Mouse (Mus musculus) CH12.LX (cell line): Measurements from ENCODE around the gene Rtn2. TPM values are rescaled to one million over a fixed set of nuclear protein-coding genes. Genes with fewer than 3 reads are reported as not detected.
A peak's percentile ranks its signal among the peaks of the same experiment; 100 is the strongest.

ENCODE experiments used
- DNase-seq: peaks from one replicate; pipeline ENCODE4 v3.0.0-alpha.2; 2013; ENCODE audit errors: extremely low read depth
- H3K27ac ChIP-seq: 2 replicates; pipeline ENCODE4 v1.5.1; 2012; ENCODE audit warnings: low read depth, mild to moderate bottlenecking, control low read depth, moderate library complexity; ENCODE audit not compliant: insufficient read depth
- H3K27me3 ChIP-seq: replicated peaks from 2 replicates; pipeline ENCODE3; 2012; ENCODE audit warnings: inconsistent platforms
- H3K36me3 ChIP-seq, 2 experiments: replicated peaks in 1 of 2; 2 replicates each; pipeline versions ENCODE3 to v1.6.1; 2012; ENCODE audit warnings: inconsistent platforms in 1 of 2, low read length in 1 of 2, mild to moderate bottlenecking in 1 of 2, mixed read lengths in 1 of 2, moderate library complexity in 1 of 2; ENCODE audit not compliant: control insufficient read depth in 1 of 2, insufficient read depth in 1 of 2
- H3K4me1 ChIP-seq, 2 experiments: 2 replicates each; pipeline ENCODE4 v1.6.1; 2012; ENCODE audit warnings: inconsistent platforms in 1 of 2, moderate library complexity in 1 of 2; ENCODE audit not compliant: insufficient read depth in 2 of 2, control insufficient read depth in 1 of 2
- H3K4me2 ChIP-seq: 2 replicates; pipeline ENCODE4 v1.6.1; 2012; ENCODE audit warnings: low read depth, mild to moderate bottlenecking, control low read depth; ENCODE audit not compliant: poor library complexity, insufficient read depth, severe bottlenecking
- H3K4me3 ChIP-seq, 3 experiments: fragments of 150-350 bp in 1 of 3; sonication (generic) in 1 of 3; replicated peaks in 1 of 3; 2 replicates each; pipeline versions ENCODE3 to v1.5.1; 2011 to 2012; ENCODE audit warnings: low read depth in 2 of 3, low read length in 2 of 3, mild to moderate bottlenecking in 2 of 3, moderate library complexity in 2 of 3, control low read depth in 1 of 3, improper control_type of control experiment in 1 of 3, inconsistent platforms in 1 of 3, mixed read lengths in 1 of 3; ENCODE audit not compliant: poor library complexity in 1 of 3
- H3K79me2 ChIP-seq: replicated peaks from 2 replicates; pipeline ENCODE4 v1.6.1; 2012; ENCODE audit warnings: mild to moderate bottlenecking, moderate library complexity; ENCODE audit not compliant: control insufficient read depth, poor library complexity, insufficient read depth, severe bottlenecking; ENCODE audit errors: extremely low read depth
- H3K9ac ChIP-seq: 2 replicates; pipeline ENCODE4 v1.6.1; 2012; ENCODE audit warnings: low read depth, mild to moderate bottlenecking, control low read depth, moderate library complexity; ENCODE audit not compliant: insufficient read depth
- H3K9me3 ChIP-seq: replicated peaks from 2 replicates; pipeline ENCODE3; 2012; ENCODE audit warnings: low read length, inconsistent platforms, mixed read lengths
- BHLHE40 ChIP-seq: IDR thresholded peaks from 2 replicates; pipeline ENCODE4 v1.6.1; 2011; ENCODE audit warnings: mild to moderate bottlenecking, low read depth, low read length, improper control_type of control experiment
- CHD1 ChIP-seq: IDR thresholded peaks from 2 replicates; pipeline ENCODE4 v1.6.1; 2012; ENCODE audit warnings: low read depth, low read length, improper control_type of control experiment, inconsistent platforms
- CHD2 ChIP-seq: IDR thresholded peaks from 2 replicates; pipeline ENCODE4 v1.6.1; 2011; ENCODE audit warnings: low read length, improper control_type of control experiment
- CTCF ChIP-seq, 2 experiments: IDR thresholded peaks in 1 of 2; conservative IDR thresholded peaks in 1 of 2; 2 replicates each; pipeline ENCODE4 v1.5.1; 2011 to 2012; ENCODE audit warnings: low read depth in 2 of 2, low read length in 2 of 2, improper control_type of control experiment in 1 of 2, inconsistent platforms in 1 of 2, mild to moderate bottlenecking in 1 of 2, moderate library complexity in 1 of 2
- E2F4 ChIP-seq: IDR thresholded peaks from 2 replicates; pipeline ENCODE4 v1.6.1; 2011; ENCODE audit warnings: low read depth, low read length, improper control_type of control experiment; ENCODE audit not compliant: insufficient replicate concordance
- ELF1 ChIP-seq: IDR thresholded peaks from 2 replicates; pipeline ENCODE4 v1.6.1; 2014; ENCODE audit warnings: low read depth, mild to moderate bottlenecking, inconsistent platforms, low read length, improper control_type of control experiment
- EP300 ChIP-seq: IDR thresholded peaks from 2 replicates; pipeline ENCODE4 v1.6.1; 2011; ENCODE audit warnings: low read length, improper control_type of control experiment
- ETS1 ChIP-seq: conservative IDR thresholded peaks from 2 replicates; pipeline ENCODE4 v1.6.1; 2012; ENCODE audit warnings: low read depth, mild to moderate bottlenecking, inconsistent platforms, low read length, improper control_type of control experiment, moderate library complexity
- HCFC1 ChIP-seq: IDR thresholded peaks from 2 replicates; pipeline ENCODE4 v1.6.1; 2012; ENCODE audit warnings: low read depth, mild to moderate bottlenecking, inconsistent platforms, low read length, improper control_type of control experiment
- JUN ChIP-seq: IDR thresholded peaks from 2 replicates; pipeline ENCODE4 v1.6.1; 2011; ENCODE audit warnings: low read depth, mild to moderate bottlenecking, low read length, improper control_type of control experiment, moderate library complexity; ENCODE audit not compliant: insufficient read depth
- JUND ChIP-seq: conservative IDR thresholded peaks from 2 replicates; pipeline ENCODE4 v1.6.1; 2011; ENCODE audit warnings: low read depth, low read length, improper control_type of control experiment
- KAT2A ChIP-seq: IDR thresholded peaks from 2 replicates; pipeline ENCODE4 v1.6.1; 2012; ENCODE audit warnings: low read length, improper control_type of control experiment, inconsistent platforms; ENCODE audit not compliant: insufficient replicate concordance
- MAX ChIP-seq: IDR thresholded peaks from 2 replicates; pipeline ENCODE4 v1.6.1; 2011; ENCODE audit warnings: low read length, improper control_type of control experiment
- MAZ ChIP-seq: IDR thresholded peaks from 2 replicates; pipeline ENCODE4 v1.6.1; 2012; ENCODE audit warnings: low read depth, mild to moderate bottlenecking, inconsistent platforms, low read length, improper control_type of control experiment, moderate library complexity
- MXI1 ChIP-seq: IDR thresholded peaks from 2 replicates; pipeline ENCODE4 v1.6.1; 2011; ENCODE audit warnings: mild to moderate bottlenecking, low read depth, low read length, improper control_type of control experiment
- MYC ChIP-seq: IDR thresholded peaks from 2 replicates; pipeline ENCODE4 v1.6.1; 2011; ENCODE audit warnings: low read depth, mild to moderate bottlenecking, improper control_type of control experiment, low read length
- NELFE ChIP-seq: IDR thresholded peaks from 2 replicates; pipeline ENCODE4 v1.6.1; 2011; ENCODE audit warnings: low read depth, low read length, improper control_type of control experiment
- NRF1 ChIP-seq: IDR thresholded peaks from 2 replicates; pipeline ENCODE4 v1.6.1; 2014; ENCODE audit warnings: low read depth, mild to moderate bottlenecking, inconsistent platforms, low read length, improper control_type of control experiment, moderate library complexity
- PAX5 ChIP-seq: IDR thresholded peaks from 2 replicates; pipeline ENCODE4 v1.6.1; 2012; ENCODE audit warnings: low read length, inconsistent platforms, mixed read lengths
- POLR2A ChIP-seq: IDR thresholded peaks from 2 replicates; pipeline ENCODE4 v1.6.1; 2011; ENCODE audit warnings: low read depth, mild to moderate bottlenecking, improper control_type of control experiment, low read length
- POLR2AphosphoS2 ChIP-seq: IDR thresholded peaks from 2 replicates; pipeline ENCODE4 v1.6.1; 2011; ENCODE audit warnings: low read depth, low read length, improper control_type of control experiment
- RAD21 ChIP-seq: IDR thresholded peaks from 2 replicates; pipeline ENCODE4 v1.6.1; 2011; ENCODE audit warnings: low read depth, mild to moderate bottlenecking, low read length, improper control_type of control experiment, moderate library complexity
- RCOR1 ChIP-seq: conservative IDR thresholded peaks from 2 replicates; pipeline ENCODE4 v1.6.1; 2012; ENCODE audit warnings: low read depth, mild to moderate bottlenecking, inconsistent platforms, low read length, improper control_type of control experiment
- SIN3A ChIP-seq: IDR thresholded peaks from 2 replicates; pipeline ENCODE4 v1.6.1; 2012; ENCODE audit warnings: low read length, improper control_type of control experiment, inconsistent platforms
- USF1 ChIP-seq: IDR thresholded peaks from 2 replicates; pipeline ENCODE4 v1.6.1; 2014; ENCODE audit warnings: low read depth, mild to moderate bottlenecking, inconsistent platforms, low read length, improper control_type of control experiment
- USF2 ChIP-seq: conservative IDR thresholded peaks from 2 replicates; pipeline ENCODE4 v1.6.1; 2011; ENCODE audit warnings: low read depth, low read length, improper control_type of control experiment
- ZKSCAN1 ChIP-seq: IDR thresholded peaks from 2 replicates; pipeline ENCODE4 v1.6.1; 2012; ENCODE audit warnings: low read depth, inconsistent platforms, low read length, improper control_type of control experiment, borderline replicate concordance
- ZMIZ1 ChIP-seq: IDR thresholded peaks from 2 replicates; pipeline ENCODE4 v1.6.1; 2012; ENCODE audit warnings: low read depth, mild to moderate bottlenecking, inconsistent platforms, low read length, improper control_type of control experiment
- dilution Hi-C: fragments of 300-500 bp; cut with MboI; formaldehyde crosslinking; loops from 2 replicates; pipeline ENCODE4 v1.14.3; 2020; ENCODE audit warnings: low sequenced_read_pairs; ENCODE audit not compliant: extremely low pct_unique_long_range_greater_than_20kb, extremely low pct_ligation_motif_present
- in situ Hi-C: fragments of 300-500 bp; cut with MboI; formaldehyde crosslinking; loops from 3 replicates; pipeline ENCODE4 v1.14.3; 2019; ENCODE audit warnings: low sequenced_read_pairs, low pct_ligation_motif_present, low pct_unique_long_range_greater_than_20kb, mixed read lengths
- polyA plus RNA-seq: library from polyadenylated mRNA; unstranded; fragments of >175 nt; gene quantifications from 2 replicates; pipeline ENCODE4 v1.2.1, GENCODE M21; 2012; ENCODE audit warnings: low read depth; ENCODE audit not compliant: insufficient read length
- total RNA-seq, 2 experiments: library from RNA; depleted of rRNA; stranded (reverse); fragments of 300-350 nt in 1 of 2; fragments of >200 nt in 1 of 2; gene quantifications; 2 replicates each; pipeline ENCODE4 v1.2.3; 2012 to 2014

Gene Rtn2
- total and polyA plus RNA-seq, 3 experiments = 0.56 to 0.76 (median 0.72) TPM

- peaks cover 18 to 45% of the 10 kb centered on the region in 2 experiments for H3K4me1 ChIP-seq
- peak; percentile 9; the same call in 1 of the 2 replicates for TF ChIP-seq ETS1
- TF ChIP-seq NELFE = no peak
- TF ChIP-seq HCFC1 = 0 out of 2 replicates have a peak, but pooled peaks have one; percentile 2
- TF ChIP-seq USF1 = no peak
- TF ChIP-seq MAX = peak; percentile 7; the same call in 1 of the 2 replicates
- TF ChIP-seq MAZ = 0 out of 2 replicates have a peak, but pooled peaks have one; percentile 6
- peaks cover 8 to 12% of the 10 kb centered on the region in 2 experiments for H3K36me3 ChIP-seq
Measured at GRCm38 (mm10) chr7:19270509-19271237, 11.8 kb upstream of the Rtn2 start.

GRCm38 (mm10) chr7:19271238-19272172 is 10.9 kb upstream of the Rtn2 start, which contains the start of gene Vasp:
Vasp (minus strand) TSS chr7:19271817.
- in situ Hi-C loops (loop anchor here (5.0 kb wide), 1 partner anchor 39 kb away; no protein-coding TSS in a partner anchor), dilution Hi-C loops (no loop called here)
- Histone ChIP-seq H3K36me3 (peaks cover 7 to 9% of the 10 kb centered on the region in 2 experiments), H3K9ac (peak within 1 kb of the TSS; percentile 91), H3K9me3 (peaks cover 2% of the 10 kb centered on the region), H3K27me3 (no peaks in the 10 kb centered on the region), H3K4me2 (peak within 1 kb of the TSS; percentile 69), H3K4me1 (peaks cover 11 to 39% of the 10 kb centered on the region in 2 experiments), H3K4me3 (peak within 1 kb of the TSS; percentile 75 to 95 (median 94)), H3K27ac (peak within 1 kb of the TSS; percentile 75), H3K79me2 (peaks cover 40% of the 10 kb centered on the region)
- DNase-seq = peak; percentile 90
- TF ChIP-seq RCOR1 = no peak
- TF ChIP-seq RAD21 = no peak
- 0 out of 2 replicates have a peak, but pooled peaks have one; percentile 50 for TF ChIP-seq MYC
- TF ChIP-seq JUND = no peak
- no peak for TF ChIP-seq JUN
- no peak for TF ChIP-seq POLR2AphosphoS2
- peak; percentile 16; the same call in 1 of the 2 replicates for TF ChIP-seq NRF1
- 0 out of 2 replicates have a peak, but pooled peaks have one; percentile 50 for TF ChIP-seq CHD1
- TF ChIP-seq ZMIZ1 = peak; percentile 69
- TF ChIP-seq SIN3A = peak; percentile 90
- peak; percentile 87 for TF ChIP-seq ELF1
- TF ChIP-seq EP300 = no peak; the same call in 1 of the 2 replicates
- TF ChIP-seq KAT2A = 0 out of 2 replicates have a peak, but pooled peaks have one; percentile 51
- no peak; the same call in 1 of the 2 replicates for TF ChIP-seq MAZ
- TF ChIP-seq CTCF (conservative IDR thresholded peaks at IDR 0.05 in 1 of 2, IDR thresholded peaks at IDR 0.05 in 1 of 2; ENCODE audit: low read depth in 2 of 2, low read length in 2 of 2) = no peak
- TF ChIP-seq PAX5 = no peak
- TF ChIP-seq CHD2 = peak; percentile 33; the same call in 1 of the 2 replicates
- TF ChIP-seq E2F4 = no peak
- no peak for TF ChIP-seq BHLHE40
- TF ChIP-seq USF2 = no peak
- TF ChIP-seq POLR2A = peak; percentile 84
- no peak for TF ChIP-seq ZKSCAN1
- TF ChIP-seq MXI1 = peak; percentile 26; the same call in 1 of the 2 replicates
- peak; percentile 84 for TF ChIP-seq NELFE

More at GRCm38 (mm10) chr7:19270509-19271237, 11.8 kb upstream of the Rtn2 start:
- dilution Hi-C loops = no loop called here
- H3K9me3 ChIP-seq = peaks cover under 1% of the 10 kb centered on the region
- peak overlapping the region; percentile 59 for H3K4me2 ChIP-seq
- H3K9ac ChIP-seq = peak overlapping the region; percentile 91
- H3K27me3 ChIP-seq = no peaks in the 10 kb centered on the region
- peak overlapping the region; percentile 75; the same call in 1 of the 2 replicates for H3K27ac ChIP-seq
- in situ Hi-C loops = loop anchor here (5.0 kb wide), 1 partner anchor 38 kb away; no protein-coding TSS in a partner anchor
- peak; percentile 55 for DNase-seq
- H3K79me2 ChIP-seq = peaks cover 48% of the 10 kb centered on the region
- peak overlapping the region; percentile 75 to 95 (median 94) for H3K4me3 ChIP-seq
